Mouse (Mus musculus): ENCODE results near the gene Man1a.

- TF ChIP-seq CTCF (IDR thresholded peaks at IDR 0.05; ENCODE audit: low read depth): no peak
- TF ChIP-seq EP300 (optimal IDR thresholded peaks at IDR 0.05): no peak
These were observed 97.8 kb downstream of the Man1a start for GRCm38 (mm10) chr10:53978647-53979046.

Measured in stomach, postnatal 0 days (tissue).